In the genomic region with DNA sequence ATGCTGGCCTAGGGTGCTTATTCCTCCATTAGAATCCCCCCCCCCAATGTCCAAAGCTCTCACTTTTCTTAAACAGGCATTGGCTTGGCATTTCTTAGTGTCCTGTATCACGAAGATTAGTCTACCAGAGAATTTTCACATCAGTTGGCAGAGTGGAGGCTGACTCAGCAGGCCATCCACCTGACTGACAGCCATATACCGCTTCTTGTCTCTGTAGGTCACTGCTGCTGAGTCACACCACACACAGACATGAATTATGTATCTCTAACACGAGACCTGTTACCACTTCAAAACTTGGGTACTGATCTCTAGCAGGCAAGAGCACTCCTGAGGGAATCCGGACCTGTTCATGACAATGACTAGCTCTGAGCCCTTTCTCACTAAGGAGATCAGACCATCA, we compare ENCODE assay signal across 13 mouse cellular contexts. TPM values are rescaled to one million over a fixed set of nuclear protein-coding genes. Genes with fewer than 3 reads are reported as not detected.
DNase-seq lines count a peak whose midpoint lies in the region; ATAC-seq lines count a peak whose summit lies in the region.
"Had no signal": no experiment of that assay in that cellular context is flagged by ENCODE, and none has a peak within 500 bp of the region (broad histone marks: within the 10 kb centered on the region; RNA-seq: fewer than 3 reads in every experiment).

No protein-coding gene starts in this region.

- ATAC-seq in cerebellum, adult (ENCODE audit: insufficient number of reproducible peaks, low FRiP score, low TSS enrichment) = peak; percentile 41; the same call in 1 of the 2 replicates
- peak; percentile 77 for ATAC-seq in liver, embryonic 16.5 days (ENCODE audit: low read depth)

- H3K36me3 ChIP-seq in liver, embryonic 16.5 days (ENCODE audit: control insufficient read depth, insufficient read depth) = no peaks in the 10 kb centered on the region

- H3K4me3 ChIP-seq in liver, embryonic 16.5 days (ENCODE audit: low read depth, low read length) = no peak overlapping the region
- H3K4me3 ChIP-seq: heart, embryonic 10.5 days had no signal

- H3K9me3 ChIP-seq in liver, embryonic 16.5 days (replicated peaks; ENCODE audit: control insufficient read depth, low read length) = no peaks in the 10 kb centered on the region
- H3K9me3 ChIP-seq: heart, embryonic 10.5 days had no signal

- DNase-seq in cerebellum, postnatal 4 days (ENCODE audit: low spot score in 2 of 2) = no peak
- DNase-seq in adrenal gland, postnatal 14 days = peak; percentile 73
- peak; percentile 40 to 54 for DNase-seq in cerebellum, postnatal 10 days
- DNase-seq in urinary bladder, postnatal 10 days (ENCODE audit: low spot score) = no peak
- DNase-seq in heart, adult 18-20 months = no peak
- no peak for DNase-seq in layer of hippocampus, postnatal 25 days (ENCODE audit: extremely low spot score in 1 of 2, low spot score in 1 of 2)
- DNase-seq: B cell, adult 2 months; kidney, postnatal 14 days; lung, adult 2 months had no signal

- peak overlapping the region; percentile 5; the same call in 1 of the 2 replicates for H3K9ac ChIP-seq in liver, embryonic 16.5 days (ENCODE audit: low read depth, low read length)

- 37% methylated on average over 4 of the region's 4 CpGs for WGBS in liver, embryonic 16.5 days (ENCODE audit: insufficient replicate concordance)

- H3K27me3 ChIP-seq in liver, embryonic 16.5 days (ENCODE audit: control insufficient read depth, insufficient read depth, low read depth, low read length) = no peaks in the 10 kb centered on the region

- no peak overlapping the region for H3K4me2 ChIP-seq in liver, embryonic 16.5 days (ENCODE audit: low read depth, low read length)
- H3K4me2 ChIP-seq: midbrain, embryonic 11.5 days had no signal

- H3K27ac ChIP-seq in liver, embryonic 16.5 days (ENCODE audit: low read length) = peak overlapping the region; percentile 72
- H3K27ac ChIP-seq: heart, embryonic 10.5 days had no signal

- peaks cover 28% of the 10 kb centered on the region for H3K4me1 ChIP-seq in liver, embryonic 16.5 days (ENCODE audit: control insufficient read depth, low read depth, low read length)

RNA-seq across cellular contexts. Expression of gene Scamp1, which starts 23.1 kb away (rescaled TPM):
- 44.9 and 45.2 TPM in 2 replicates for total RNA-seq in adrenal gland, postnatal 14 days (2021)
- polyA plus RNA-seq in liver, embryonic 16.5 days (2015; fragmentation: Nextera tagmentation; extraction: Ambion mirVana) = 9.3 and 9.5 TPM in 2 replicates
- total RNA-seq in heart, adult 18-20 months (2021) = 10 to 100 TPM; 31.8 to 32.2 TPM
- 100 to 1,000 TPM; 179 TPM for total RNA-seq in layer of hippocampus, postnatal 25 days (2021)

Comparison
In these comparisons a context has a peak if more than half of its experiments do, and no peak if none do; other contexts are left out.
1. DNase-seq: peak in adrenal gland, postnatal 14 days (single experiment) and cerebellum, postnatal 10 days (2 of 2); none in cerebellum, postnatal 4 days (0 of 2), urinary bladder, postnatal 10 days (single experiment), heart, adult 18-20 months (0 of 2) and layer of hippocampus, postnatal 25 days (0 of 2).